Mouse (Mus musculus) splenic B cell, adult 2 months (primary cell): ENCODE results near the gene Tnfsf15.

Experiments used
- DNase-seq: peaks from one replicate; pipeline ENCODE4 v3.0.0-alpha.2; 2011; ENCODE audit warnings: low read depth, low spot score
- H3K27me3 ChIP-seq: 2 replicates; pipeline ENCODE4 v1.6.1; 2012; ENCODE audit warnings: mild to moderate bottlenecking, low read length, moderate library complexity, mixed read lengths; ENCODE audit not compliant: control insufficient read depth, poor library complexity, insufficient read depth, severe bottlenecking
- H3K36me3 ChIP-seq: 2 replicates; pipeline ENCODE4 v1.6.1; 2012; ENCODE audit warnings: mild to moderate bottlenecking, low read length, moderate library complexity, mixed read lengths; ENCODE audit not compliant: control insufficient read depth, poor library complexity, insufficient read depth, severe bottlenecking

The Tnfsf15 gene

DNA sequence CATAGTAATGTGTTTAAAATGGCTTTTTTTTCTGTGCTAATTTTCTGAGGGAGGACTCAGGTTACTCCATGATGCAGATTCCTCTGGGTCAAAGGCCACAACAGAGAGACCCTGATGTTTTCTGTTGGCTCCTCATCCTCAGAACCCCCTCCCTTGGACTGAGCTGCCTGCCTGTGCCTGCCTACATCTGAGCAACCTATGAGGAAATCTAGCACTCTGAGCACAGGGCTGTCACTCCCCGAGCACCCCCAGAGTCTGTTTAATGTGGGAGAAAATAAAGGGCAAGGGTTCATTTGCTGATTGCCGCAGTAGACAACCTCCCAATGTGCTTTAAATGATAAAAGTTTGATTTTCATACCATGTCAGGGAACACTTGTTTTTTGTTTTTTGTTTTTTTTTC lies 8.9 kb upstream of the Tnfsf15 start:
- Histone ChIP-seq H3K36me3 (no peaks in the 10 kb centered on the region), H3K27me3 (no peaks in the 10 kb centered on the region)
- DNase-seq: no peak

DNA sequence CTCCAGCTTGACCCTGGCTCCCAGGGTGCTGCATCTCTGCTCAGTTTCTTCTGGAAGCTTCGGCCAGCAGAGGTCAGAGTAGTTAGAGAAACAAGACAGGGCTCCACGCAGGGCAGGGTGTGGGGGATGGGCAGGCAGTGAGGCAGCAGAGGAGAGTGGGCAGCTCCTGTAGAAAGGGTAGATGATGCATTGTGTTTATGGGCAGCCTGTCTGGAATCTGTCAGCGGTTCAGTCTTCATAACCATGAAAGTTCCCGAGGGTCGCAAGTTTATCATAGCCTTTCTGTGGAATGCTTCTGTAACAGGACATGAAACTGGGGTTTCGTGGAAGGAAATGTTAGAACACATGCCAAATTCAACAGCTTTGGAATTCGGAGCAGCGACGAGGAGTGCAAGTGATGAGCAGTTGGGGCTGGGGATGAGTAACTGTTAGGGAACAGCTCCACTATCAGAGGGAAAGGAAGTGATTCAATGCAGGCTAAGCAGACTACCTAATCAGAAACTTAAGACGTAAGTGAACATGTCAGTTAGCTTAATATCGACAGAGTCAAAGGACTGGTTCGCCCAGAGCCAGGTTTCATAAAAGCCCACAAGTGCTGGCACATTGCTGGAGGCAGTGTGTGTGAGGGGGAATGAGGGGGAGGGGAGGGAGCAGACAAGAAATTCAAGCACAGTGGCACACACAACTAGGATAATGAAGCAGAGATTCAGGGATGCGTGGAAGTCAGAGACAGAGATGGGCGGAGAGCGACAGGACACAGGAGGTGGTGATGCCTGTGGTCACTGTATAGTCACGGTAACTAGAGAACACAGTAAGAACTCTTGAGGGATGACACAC lies 8.0 kb upstream of the Tnfsf15 start:
- Histone ChIP-seq H3K36me3 (no peaks in the 10 kb centered on the region), H3K27me3 (no peaks in the 10 kb centered on the region)
- DNase-seq: peak; percentile 2

DNA sequence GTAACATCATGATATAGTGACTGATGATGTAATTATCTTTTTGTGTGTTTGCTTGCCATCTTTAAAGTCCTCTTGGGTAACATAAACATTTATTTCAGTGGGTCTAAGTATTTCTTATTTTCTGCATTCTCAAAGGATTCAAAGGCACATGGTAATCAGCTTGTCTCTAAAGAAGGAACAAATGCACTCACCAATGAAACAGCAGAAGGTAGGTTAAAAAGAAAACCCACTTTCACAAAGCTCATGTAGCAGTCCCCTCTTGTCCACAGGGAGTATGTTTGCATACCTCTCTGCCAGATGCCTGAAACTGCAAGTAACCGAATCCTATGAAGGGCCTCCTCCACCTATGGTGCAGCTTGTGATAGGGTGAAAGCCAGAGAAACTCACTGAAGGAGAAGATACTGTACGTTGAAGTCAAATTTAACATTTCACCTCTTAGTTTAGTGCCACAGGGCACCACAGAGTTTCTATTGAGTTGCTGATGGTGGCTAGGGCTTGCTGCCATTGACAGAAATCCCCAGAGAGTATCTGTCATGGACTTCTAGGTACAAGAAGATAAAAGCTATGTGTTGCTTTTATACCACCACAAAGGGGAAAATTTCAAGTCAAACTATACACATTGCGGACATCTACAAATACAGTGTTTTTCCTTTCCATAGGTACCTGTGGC lies 3.3 kb upstream of the Tnfsf15 start:
- H3K27me3 ChIP-seq: no peaks in the 10 kb centered on the region
- no peak for DNase-seq

DNA sequence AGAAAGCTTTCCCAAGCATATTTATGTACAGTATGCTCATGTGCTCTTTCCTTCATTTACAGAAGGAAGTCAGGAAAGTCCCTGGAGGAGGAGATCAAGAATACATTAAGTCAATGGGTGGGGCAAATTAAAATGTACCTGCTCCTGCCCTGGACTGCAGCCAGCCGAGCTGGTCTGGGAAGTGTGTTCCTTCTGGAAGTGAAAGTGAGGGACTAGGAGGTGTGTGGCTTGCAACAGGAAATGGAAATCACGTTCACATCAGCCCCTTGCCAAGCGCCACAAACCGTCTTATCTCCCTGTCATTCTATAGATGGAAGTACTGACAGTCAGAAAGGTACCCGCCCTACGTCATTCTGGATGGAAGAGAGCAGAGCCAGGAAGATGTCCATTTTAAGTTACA lies 358 bp upstream of the Tnfsf15 start:
- no peaks in the 10 kb centered on the region for H3K36me3 ChIP-seq
- H3K27me3 ChIP-seq: no peaks in the 10 kb centered on the region
- DNase-seq: no peak

More for the DNA sequence above, 3.3 kb upstream of the Tnfsf15 start:
- no peaks in the 10 kb centered on the region for H3K36me3 ChIP-seq

DNA sequence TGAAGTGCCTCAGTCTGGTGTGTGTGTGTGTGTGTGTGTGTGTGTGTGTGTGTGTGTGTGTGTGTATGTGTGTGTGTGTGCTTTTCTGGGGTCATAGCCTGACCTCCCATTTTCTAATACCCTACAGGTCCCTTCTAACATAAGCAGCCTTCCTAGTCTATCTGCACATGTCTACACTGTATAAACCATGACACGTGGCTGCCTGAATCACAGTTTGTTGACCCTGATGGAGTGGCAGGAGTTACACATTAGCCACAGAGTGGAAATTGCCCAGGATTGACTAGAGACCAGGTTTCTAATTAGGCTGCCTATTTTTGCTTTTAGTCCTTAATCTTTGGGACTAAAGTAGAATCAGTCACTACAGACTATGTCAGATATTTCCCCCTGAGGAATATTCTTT lies 1.3 kb downstream of the Tnfsf15 start:
- Histone ChIP-seq H3K36me3 (no peaks in the 10 kb centered on the region), H3K27me3 (no peaks in the 10 kb centered on the region)
- no peak for DNase-seq

DNA sequence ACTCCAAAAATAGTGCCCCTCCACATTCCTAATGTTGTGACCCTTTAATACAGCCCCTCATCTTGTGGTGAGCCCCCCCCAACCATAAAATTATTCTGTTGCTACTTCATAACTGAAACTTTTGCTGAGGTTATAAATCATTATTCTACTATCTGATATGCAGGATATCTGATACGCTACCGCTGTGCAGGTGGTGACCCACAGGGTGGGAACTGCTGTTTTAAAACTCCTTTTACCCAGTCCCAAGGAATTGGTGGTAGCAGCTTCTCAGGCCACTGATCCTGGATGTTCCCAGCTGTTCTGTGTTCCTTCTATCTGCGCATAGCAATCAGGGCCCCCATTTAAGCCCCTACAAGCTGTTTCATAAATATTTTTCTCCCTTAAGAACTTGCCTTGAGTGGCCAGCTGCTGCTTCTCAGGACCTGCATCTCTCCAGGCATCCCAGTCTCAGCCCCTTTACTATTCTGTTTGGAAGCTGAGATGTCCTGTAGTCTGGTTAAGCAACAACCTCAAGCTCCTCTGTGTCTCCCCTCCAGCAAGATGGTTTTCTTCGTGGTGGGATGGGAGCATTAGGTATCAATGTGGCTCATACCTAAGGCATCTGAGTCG lies 2.0 kb downstream of the Tnfsf15 start:
- H3K36me3 ChIP-seq: no peaks in the 10 kb centered on the region
- no peaks in the 10 kb centered on the region for H3K27me3 ChIP-seq
- no peak for DNase-seq

DNA sequence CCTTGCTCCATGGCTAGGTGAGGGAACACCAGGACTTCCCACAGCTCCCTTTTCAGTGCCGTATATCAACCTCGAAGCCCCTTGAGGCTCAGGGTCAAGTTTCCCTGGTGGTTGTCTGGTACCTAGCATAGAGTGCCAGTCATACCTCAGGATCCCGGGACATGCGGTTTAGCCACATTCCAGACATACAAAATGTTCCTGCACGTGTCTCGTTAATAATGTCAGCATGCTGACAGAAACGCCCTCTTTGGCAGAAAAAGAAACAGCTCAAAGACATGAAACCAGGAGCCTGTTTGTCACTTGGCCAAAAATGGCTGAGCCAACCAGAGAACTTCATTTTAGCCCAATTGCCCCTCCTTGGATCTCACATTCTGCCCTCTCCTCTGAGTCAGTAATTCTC lies 2.8 kb downstream of the Tnfsf15 start:
- Histone ChIP-seq H3K36me3 (no peaks in the 10 kb centered on the region), H3K27me3 (no peaks in the 10 kb centered on the region)
- DNase-seq: no peak

DNA sequence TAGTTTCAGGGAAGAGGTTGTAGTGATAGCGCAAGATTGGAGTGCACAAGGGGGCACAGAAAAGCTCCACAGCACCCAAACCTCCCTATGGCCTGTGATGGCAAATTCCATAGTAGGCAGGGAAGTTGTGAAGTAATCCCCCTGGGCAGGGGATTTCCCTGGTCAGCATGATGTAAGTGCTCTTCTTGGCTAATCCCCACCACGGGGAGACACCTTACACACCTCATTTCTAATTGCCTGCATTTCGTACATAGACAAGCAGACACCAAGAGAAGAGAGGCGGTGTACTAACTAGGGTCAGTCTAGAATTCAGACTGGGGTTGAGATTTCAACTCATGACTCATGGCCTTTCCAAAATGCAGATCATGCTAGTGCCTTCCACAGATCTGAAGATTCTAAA lies 4.2 kb downstream of the Tnfsf15 start:
- no peaks in the 10 kb centered on the region for H3K36me3 ChIP-seq
- DNase-seq: no peak
- H3K27me3 ChIP-seq: no peaks in the 10 kb centered on the region

DNA sequence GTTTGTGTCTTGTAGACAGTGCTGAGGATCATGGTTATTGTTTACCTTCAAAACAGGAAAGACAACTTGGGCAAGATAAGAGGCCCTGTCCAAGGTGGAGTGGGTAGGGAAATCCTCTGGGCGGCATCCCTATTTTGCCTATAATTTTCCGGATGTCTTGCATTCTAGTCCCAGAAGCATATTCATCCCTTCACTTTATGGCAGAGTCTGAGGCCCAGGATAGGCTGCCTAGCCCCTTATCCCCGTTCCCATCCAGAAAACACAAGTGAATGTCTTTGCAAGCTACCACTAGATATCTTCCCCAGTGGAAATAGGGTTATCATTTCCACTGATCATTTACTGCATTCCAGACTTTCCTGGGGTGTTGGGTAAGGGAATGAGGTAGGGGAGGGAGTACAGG lies 4.9 kb downstream of the Tnfsf15 start:
- Histone ChIP-seq H3K27me3 (no peaks in the 10 kb centered on the region), H3K36me3 (no peaks in the 10 kb centered on the region)

DNA sequence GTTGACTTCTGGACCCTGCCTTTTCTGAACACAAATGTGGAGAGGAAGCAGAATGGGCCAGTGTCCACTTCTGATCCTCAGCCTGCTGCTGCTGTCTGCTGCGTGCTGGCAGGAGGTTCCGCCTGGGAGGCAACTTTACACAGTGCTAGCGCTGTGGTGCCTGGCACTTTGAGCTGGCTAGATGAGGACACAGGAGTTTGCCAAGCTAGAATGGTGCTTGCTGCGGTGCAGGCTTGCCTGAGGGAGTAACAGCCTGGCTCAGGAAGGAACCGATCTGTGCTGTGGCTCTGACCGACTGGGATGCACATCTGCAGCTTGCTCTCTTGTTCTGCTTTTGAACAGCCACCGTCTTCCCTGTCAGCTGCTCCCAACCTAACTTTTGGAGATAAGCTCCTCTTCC lies 5.4 kb downstream of the Tnfsf15 start:
- no peak for DNase-seq
- Histone ChIP-seq H3K36me3 (no peaks in the 10 kb centered on the region), H3K27me3 (no peaks in the 10 kb centered on the region)

More for the DNA sequence above, 4.9 kb downstream of the Tnfsf15 start:
- no peak for DNase-seq

DNA sequence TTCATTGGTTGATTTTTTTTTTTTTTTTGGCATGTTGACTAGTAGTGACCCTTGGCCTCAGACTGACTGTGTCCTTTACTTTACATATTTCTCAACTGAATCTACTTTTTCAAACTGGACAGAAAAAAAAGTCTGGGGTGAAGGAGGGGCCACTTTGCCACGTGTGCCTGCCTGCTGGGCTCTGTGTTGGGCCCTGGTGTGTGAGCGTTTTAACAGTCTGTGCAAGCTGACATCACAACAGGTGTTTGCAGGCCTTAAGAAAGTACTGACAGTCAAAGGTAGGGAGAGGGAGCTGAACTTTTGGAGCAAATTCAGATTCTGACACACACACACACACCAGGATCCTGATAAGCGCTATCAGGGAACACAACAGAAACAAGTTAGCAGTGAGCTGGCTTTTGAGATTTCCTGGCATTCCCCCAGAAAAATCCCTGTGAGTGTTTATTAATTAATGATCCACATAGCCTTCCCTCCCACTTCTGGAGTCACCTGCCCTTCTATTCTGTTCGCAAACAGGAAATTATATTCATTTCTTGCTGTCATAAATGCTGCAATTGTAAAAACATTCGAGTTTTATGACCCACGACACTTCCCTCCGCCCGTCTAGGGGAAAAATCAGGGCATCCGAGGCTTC lies 6.4 kb downstream of the Tnfsf15 start:
- DNase-seq: no peak
- Histone ChIP-seq H3K36me3 (no peaks in the 10 kb centered on the region), H3K27me3 (no peaks in the 10 kb centered on the region)

DNA sequence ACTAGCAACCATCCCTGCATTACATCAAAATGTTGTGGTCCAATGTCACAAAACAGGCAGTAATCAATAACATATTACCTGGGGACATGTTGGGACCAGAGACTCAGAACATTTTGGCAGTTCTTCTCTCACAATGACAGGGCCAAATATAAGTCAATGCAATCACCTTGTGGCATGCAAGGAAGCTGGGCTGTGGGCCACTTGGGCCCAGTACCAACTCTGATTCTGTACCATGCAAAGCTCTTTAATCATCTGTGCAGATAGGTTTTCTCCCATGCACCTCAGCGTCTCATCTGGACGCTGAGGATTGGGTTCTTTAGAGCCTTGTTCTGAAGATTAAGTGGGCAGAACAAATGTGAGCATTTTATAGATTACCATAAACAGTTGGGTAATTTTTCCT lies 13.6 kb downstream of the Tnfsf15 start:
- DNase-seq: no peak
- H3K36me3 ChIP-seq: no peaks in the 10 kb centered on the region
- no peaks in the 10 kb centered on the region for H3K27me3 ChIP-seq

DNA sequence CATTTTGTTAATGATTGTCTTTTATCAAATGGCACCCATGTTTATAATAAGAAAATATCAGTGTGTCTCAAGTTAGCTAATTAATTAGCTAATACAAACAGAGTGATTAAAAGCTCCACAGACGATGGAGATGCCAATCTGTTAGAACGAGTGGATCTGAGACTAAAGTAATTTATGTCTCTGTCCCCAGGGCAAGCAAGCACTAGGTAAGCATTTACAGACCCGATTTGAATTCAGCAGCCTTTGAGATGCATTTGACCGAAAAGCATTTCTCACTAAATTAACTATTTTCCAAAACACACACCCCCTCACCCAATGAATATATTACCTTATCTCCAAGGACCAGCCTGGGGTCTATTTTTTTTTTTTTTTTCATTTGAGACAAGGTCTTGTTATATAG lies 18.2 kb downstream of the Tnfsf15 start:
- Histone ChIP-seq H3K36me3 (no peaks in the 10 kb centered on the region), H3K27me3 (no peaks in the 10 kb centered on the region)
- no peak for DNase-seq

DNA sequence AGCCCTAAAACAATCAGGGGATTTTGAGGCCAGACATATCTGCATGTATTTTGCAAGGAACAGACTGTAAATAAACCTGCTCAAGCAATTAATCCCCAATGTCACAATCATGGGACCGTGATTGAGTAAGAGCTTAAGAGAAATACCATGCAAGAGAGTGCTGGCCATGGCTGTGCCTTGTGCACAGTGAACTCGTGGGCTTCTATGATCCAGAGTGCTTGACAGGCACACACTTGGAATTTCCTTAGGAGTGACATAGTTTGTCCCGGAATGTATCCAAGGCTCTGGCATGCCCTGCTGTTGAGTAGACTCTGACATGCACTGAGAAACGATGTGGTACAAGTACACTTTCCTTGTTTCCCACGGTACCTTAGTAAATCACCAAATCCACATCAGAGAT lies 18.9 kb downstream of the Tnfsf15 start:
- Histone ChIP-seq H3K36me3 (no peaks in the 10 kb centered on the region), H3K27me3 (no peaks in the 10 kb centered on the region)
- no peak for DNase-seq
